Mouse (Mus musculus) limb, embryonic 10.5 days (tissue): ENCODE measurements around the gene Ccdc190. TPM values are rescaled to one million over a fixed set of nuclear protein-coding genes. Genes with fewer than 3 reads are reported as not detected.

ENCODE experiments used
- DNase-seq: peaks from one replicate; pipeline ENCODE4 v3.0.0-alpha.2; 2017; ENCODE audit warnings: low spot score
- H3K27ac ChIP-seq: fragments of 300-500 bp; sonication (generic); 2 replicates; pipeline ENCODE4 v1.5.1; 2016; ENCODE audit warnings: mild to moderate bottlenecking
- H3K27me3 ChIP-seq: fragments of 300-500 bp; sonication (generic); 2 replicates; pipeline ENCODE4 v1.6.1; 2016; ENCODE audit warnings: low read depth, mild to moderate bottlenecking; ENCODE audit not compliant: poor library complexity, severe bottlenecking
- H3K36me3 ChIP-seq: fragments of 300-500 bp; sonication (generic); 2 replicates; pipeline ENCODE4 v1.6.1; 2016; ENCODE audit warnings: mild to moderate bottlenecking, moderate library complexity
- H3K4me1 ChIP-seq: fragments of 300-500 bp; sonication (generic); 2 replicates; pipeline ENCODE4 v1.6.1; 2016
- H3K4me3 ChIP-seq: fragments of 300-500 bp; sonication (generic); 2 replicates; pipeline ENCODE4 v1.5.1; 2016; ENCODE audit warnings: mild to moderate bottlenecking, moderate library complexity
- H3K9me3 ChIP-seq: fragments of 300-500 bp; sonication (generic); replicated peaks from 2 replicates; pipeline ENCODE4 v1.6.1; 2016; ENCODE audit warnings: mild to moderate bottlenecking
- WGBS: fragments of 180-500 bp; shearing (Covaris S2); methylation state at CpG from one replicate; pipeline ENCODE4 v1.1.7; 2016; 5-methylcytosine and 5-hydroxymethylcytosine counted together
- polyA plus RNA-seq: library from polyadenylated mRNA; unstranded; fragments of >200 nt; fragmentation: Nextera tagmentation; extraction: Ambion mirVana; gene quantifications from 2 replicates; pipeline ENCODE4 v1.2.1, GENCODE M21; 2016

Ccdc190 gene
- polyA plus RNA-seq, 1 experiment from 2014 or later, result not detected

- peaks cover 11% of the 10 kb centered on the region for H3K36me3 ChIP-seq
- no peaks in the 10 kb centered on the region for H3K27me3 ChIP-seq
- DNase-seq, result no peak
- no peak overlapping the region for H3K27ac ChIP-seq
- no peak overlapping the region for H3K4me3 ChIP-seq
- H3K9me3 ChIP-seq, result no peaks in the 10 kb centered on the region
- 76% methylated on average over 3 of the region's 3 CpGs for WGBS
- H3K4me1 ChIP-seq, result no peaks in the 10 kb centered on the region
Observed at GRCm38 (mm10) chr1:169946004-169946403, 17.6 kb downstream of the Ccdc190 start.

GRCm38 (mm10) chr1:169947654-169948053 lies 19.2 kb downstream of the Ccdc190 start:
- Histone ChIP-seq H3K27me3 (no peaks in the 10 kb centered on the region), H3K9me3 (no peaks in the 10 kb centered on the region), H3K4me3 (no peak overlapping the region), H3K27ac (no peak overlapping the region), H3K36me3 (peaks cover 26% of the 10 kb centered on the region), H3K4me1 (no peaks in the 10 kb centered on the region)
- no peak for DNase-seq
- WGBS, result 79% methylated on average over 6 of the region's 6 CpGs

GRCm38 (mm10) chr1:169948280-169948679 lies 19.8 kb downstream of the Ccdc190 start:
- no peak for DNase-seq
- Histone ChIP-seq H3K9me3 (no peaks in the 10 kb centered on the region), H3K4me3 (no peak overlapping the region), H3K36me3 (peaks cover 33% of the 10 kb centered on the region), H3K4me1 (no peaks in the 10 kb centered on the region), H3K27ac (no peak overlapping the region), H3K27me3 (no peaks in the 10 kb centered on the region)
- 80% methylated on average over 7 of the region's 7 CpGs for WGBS

GRCm38 (mm10) chr1:169948866-169949265 lies 20.4 kb downstream of the Ccdc190 start:
- H3K4me1 ChIP-seq, result no peaks in the 10 kb centered on the region
- no peak for DNase-seq
- peaks cover 37% of the 10 kb centered on the region for H3K36me3 ChIP-seq
- no peak overlapping the region for H3K27ac ChIP-seq
- WGBS, result 91% methylated on average over 7 of the region's 7 CpGs
- no peaks in the 10 kb centered on the region for H3K27me3 ChIP-seq
- no peak overlapping the region for H3K4me3 ChIP-seq
- no peaks in the 10 kb centered on the region for H3K9me3 ChIP-seq

GRCm38 (mm10) chr1:169949981-169950380 lies 21.5 kb downstream of the Ccdc190 start:
- no peaks in the 10 kb centered on the region for H3K9me3 ChIP-seq
- WGBS, result 81% methylated on average over 7 of the region's 7 CpGs
- peaks cover 48% of the 10 kb centered on the region for H3K36me3 ChIP-seq
- no peaks in the 10 kb centered on the region for H3K4me1 ChIP-seq
- H3K4me3 ChIP-seq, result no peak overlapping the region
- no peaks in the 10 kb centered on the region for H3K27me3 ChIP-seq
- no peak overlapping the region for H3K27ac ChIP-seq
- no peak for DNase-seq

- 92% methylated on average over 4 of the region's 4 CpGs for WGBS
Observed at GRCm38 (mm10) chr1:169950651-169951050, 22.2 kb downstream of the Ccdc190 start.

GRCm38 (mm10) chr1:169951561-169951960 lies 23.1 kb downstream of the Ccdc190 start:
- Histone ChIP-seq H3K27ac (no peak overlapping the region), H3K4me3 (no peak overlapping the region), H3K9me3 (no peaks in the 10 kb centered on the region), H3K4me1 (no peaks in the 10 kb centered on the region), H3K36me3 (peaks cover 64% of the 10 kb centered on the region), H3K27me3 (no peaks in the 10 kb centered on the region)
- no peak for DNase-seq
- WGBS, result 92% methylated on average over 6 of the region's 6 CpGs

More at GRCm38 (mm10) chr1:169950651-169951050, 22.2 kb downstream of the Ccdc190 start:
- no peak overlapping the region for H3K4me3 ChIP-seq
- H3K4me1 ChIP-seq, result no peaks in the 10 kb centered on the region
- peaks cover 55% of the 10 kb centered on the region for H3K36me3 ChIP-seq
- no peak overlapping the region for H3K27ac ChIP-seq
- no peaks in the 10 kb centered on the region for H3K9me3 ChIP-seq
- no peak for DNase-seq
- H3K27me3 ChIP-seq, result no peaks in the 10 kb centered on the region

- H3K4me1 ChIP-seq, result no peaks in the 10 kb centered on the region
- H3K9me3 ChIP-seq, result no peaks in the 10 kb centered on the region
- H3K27ac ChIP-seq, result no peak overlapping the region
- H3K36me3 ChIP-seq, result peaks cover 75% of the 10 kb centered on the region
- no peak overlapping the region for H3K4me3 ChIP-seq
- no peak for DNase-seq
- no peaks in the 10 kb centered on the region for H3K27me3 ChIP-seq
- 94% methylated on average over 10 of the region's 10 CpGs for WGBS
Observed at GRCm38 (mm10) chr1:169952636-169953035, 24.2 kb downstream of the Ccdc190 start.

- H3K4me1 ChIP-seq, result no peaks in the 10 kb centered on the region
- WGBS, result 96% methylated on average over 10 of the region's 10 CpGs
- H3K36me3 ChIP-seq, result peaks cover 80% of the 10 kb centered on the region
- DNase-seq, result no peak
- no peak overlapping the region for H3K4me3 ChIP-seq
- H3K27ac ChIP-seq, result no peak overlapping the region
- H3K9me3 ChIP-seq, result no peaks in the 10 kb centered on the region
- no peaks in the 10 kb centered on the region for H3K27me3 ChIP-seq
Observed at GRCm38 (mm10) chr1:169953106-169953505, 24.7 kb downstream of the Ccdc190 start.

- peak within 1 kb of the TSS; percentile 68 for H3K4me3 ChIP-seq
- peaks cover 17% of the 10 kb centered on the region for H3K4me1 ChIP-seq
- no peaks in the 10 kb centered on the region for H3K27me3 ChIP-seq
- H3K27ac ChIP-seq, result peak within 1 kb of the TSS; percentile 83
- peak; percentile 97 for DNase-seq
- 2% methylated on average over 48 of the region's 48 CpGs for WGBS
- H3K36me3 ChIP-seq, result peaks cover 43% of the 10 kb centered on the region
- no peaks in the 10 kb centered on the region for H3K9me3 ChIP-seq
Observed at GRCm38 (mm10) chr1:169968792-169969515, 40.5 kb downstream of the Ccdc190 start, which contains the start of gene Hsd17b7. Gene Hsd17b7, minus strand, starts transcription at chr1:169969241.

GRCm38 (mm10) chr1:169969516-169969886 lies 41.1 kb downstream of the Ccdc190 start:
- no peaks in the 10 kb centered on the region for H3K9me3 ChIP-seq
- H3K36me3 ChIP-seq, result peaks cover 40% of the 10 kb centered on the region
- DNase-seq, result no peak
- WGBS, result 2% methylated on average over 9 of the region's 9 CpGs
- peak overlapping the region; percentile 83 for H3K27ac ChIP-seq
- peak overlapping the region; percentile 68 for H3K4me3 ChIP-seq
- H3K4me1 ChIP-seq, result peaks cover 17% of the 10 kb centered on the region
- no peaks in the 10 kb centered on the region for H3K27me3 ChIP-seq

- Histone ChIP-seq H3K27me3 (no peaks in the 10 kb centered on the region), H3K27ac (no peak overlapping the region), H3K36me3 (peaks cover 40% of the 10 kb centered on the region), H3K4me3 (no peak overlapping the region), H3K4me1 (peaks cover 17% of the 10 kb centered on the region), H3K9me3 (no peaks in the 10 kb centered on the region)
- no peak for DNase-seq
- 94% methylated on average over 4 of the region's 4 CpGs for WGBS
Observed at GRCm38 (mm10) chr1:169970936-169971335, 42.5 kb downstream of the Ccdc190 start.

GRCm38 (mm10) chr1:169971998-169972397 lies 43.5 kb downstream of the Ccdc190 start:
- 80% methylated on average over 2 of the region's 2 CpGs for WGBS
- H3K4me3 ChIP-seq, result no peak overlapping the region
- H3K27me3 ChIP-seq, result no peaks in the 10 kb centered on the region
- H3K27ac ChIP-seq, result no peak overlapping the region
- DNase-seq, result no peak
- H3K4me1 ChIP-seq, result peaks cover 17% of the 10 kb centered on the region
- H3K36me3 ChIP-seq, result peaks cover 46% of the 10 kb centered on the region
- no peaks in the 10 kb centered on the region for H3K9me3 ChIP-seq

- DNase-seq, result no peak
- 90% methylated on average over 4 of the region's 4 CpGs for WGBS
- H3K4me3 ChIP-seq, result no peak overlapping the region
- H3K27ac ChIP-seq, result no peak overlapping the region
- H3K9me3 ChIP-seq, result no peaks in the 10 kb centered on the region
- no peaks in the 10 kb centered on the region for H3K27me3 ChIP-seq
- peaks cover 66% of the 10 kb centered on the region for H3K36me3 ChIP-seq
- no peaks in the 10 kb centered on the region for H3K4me1 ChIP-seq
Observed at GRCm38 (mm10) chr1:169977621-169978020, 49.2 kb downstream of the Ccdc190 start.
